Mouse (Mus musculus): ENCODE data around the gene Dph1.
"Not testable (repeated sequence)": the region's sequence is repeated elsewhere in the genome, so short reads cannot be mapped to it uniquely, and the experiment has no call there.

The Dph1 gene

GRCm38 (mm10) chr11:75201721-75202120 lies 10.7 kb upstream of the Dph1 start:
- no peak for DNase-seq

GRCm38 (mm10) chr11:75200935-75201334 lies 9.9 kb upstream of the Dph1 start:
- no peak for DNase-seq

- DNase-seq, result no peak
Observed at GRCm38 (mm10) chr11:75199951-75200350, 8.9 kb upstream of the Dph1 start.

GRCm38 (mm10) chr11:75198792-75199191 lies 7.8 kb upstream of the Dph1 start:
- peak; percentile 66 for DNase-seq

GRCm38 (mm10) chr11:75197956-75198355 lies 6.9 kb upstream of the Dph1 start:
- DNase-seq, result no peak

- no peak for DNase-seq
Observed at GRCm38 (mm10) chr11:75196131-75196530, 5.1 kb upstream of the Dph1 start.

GRCm38 (mm10) chr11:75194850-75195461 lies 3.9 kb upstream of the Dph1 start:
- DNase-seq, result peak; percentile 75

- no peak for DNase-seq
Observed at GRCm38 (mm10) chr11:75194121-75194849, 3.2 kb upstream of the Dph1 start.

GRCm38 (mm10) chr11:75193256-75194071 lies 2.4 kb upstream of the Dph1 start, which contains the start of gene Rtn4rl1:
Rtn4rl1 (plus strand) TSS chr11:75193783.
- DNase-seq, result peak; percentile 80

- peak; percentile 85 for DNase-seq
Observed at GRCm38 (mm10) chr11:75192336-75193214, 1.5 kb upstream of the Dph1 start.

- no peak for DNase-seq
Observed at GRCm38 (mm10) chr11:75191841-75192240, 800 bp upstream of the Dph1 start.

GRCm38 (mm10) chr11:75190371-75190724 lies 693 bp downstream of the Dph1 start:
- DNase-seq, result peak; percentile 74

GRCm38 (mm10) chr11:75189713-75190370 lies 1.2 kb downstream of the Dph1 start:
- no peak for DNase-seq

- no peak for DNase-seq
Observed at GRCm38 (mm10) chr11:75184986-75185385, 6.1 kb downstream of the Dph1 start.

- DNase-seq, result no peak
Observed at GRCm38 (mm10) chr11:75184573-75184972, 6.5 kb downstream of the Dph1 start.

GRCm38 (mm10) chr11:75183917-75184570 lies 7.0 kb downstream of the Dph1 start:
- DNase-seq, result no peak

- peak; percentile 85 for DNase-seq
Observed at GRCm38 (mm10) chr11:75178672-75179208, 12.3 kb downstream of the Dph1 start, which contains the start of gene Ovca2. Ovca2 (minus strand) TSS chr11:75178835.

- peak; percentile 23 for DNase-seq
Observed at GRCm38 (mm10) chr11:75178011-75178410, 13.0 kb downstream of the Dph1 start.

- not testable (repeated sequence) for DNase-seq
Observed at GRCm38 (mm10) chr11:75174574-75174973, 16.5 kb downstream of the Dph1 start.

GRCm38 (mm10) chr11:75173799-75174165 lies 17.3 kb downstream of the Dph1 start:
- DNase-seq, result no peak

All from cerebellum, adult 11 months (tissue).